Mouse (Mus musculus) forebrain, embryonic 11.5 days (tissue): ENCODE data around the gene Espl1. TPM values are rescaled to one million over a fixed set of nuclear protein-coding genes. Genes with fewer than 3 reads are reported as not detected.

Source experiments
- ATAC-seq: fragments of 200-750 bp; cut with Nextera tagmentation; replicated peaks from 2 replicates; pipeline ENCODE4 v1.8.0; 2017; ENCODE audit warnings: moderate TSS enrichment; ENCODE audit not compliant: low FRiP score
- DNase-seq: peaks from one replicate; pipeline ENCODE4 v3.0.0-alpha.2; 2017; ENCODE audit warnings: low spot score
- H3K27ac ChIP-seq: fragments of 300-500 bp; sonication (generic); 2 replicates; pipeline ENCODE4 v1.5.1; 2014; ENCODE audit warnings: low read depth, low read length
- H3K27me3 ChIP-seq: fragments of 300-500 bp; sonication (generic); 2 replicates; pipeline ENCODE4 v1.6.1; 2014; ENCODE audit warnings: mild to moderate bottlenecking, low read length, mixed read lengths; ENCODE audit not compliant: control insufficient read depth, insufficient read depth
- H3K36me3 ChIP-seq: fragments of 300-500 bp; sonication (generic); 2 replicates; pipeline ENCODE4 v1.6.1; 2014; ENCODE audit warnings: mild to moderate bottlenecking, low read length, moderate library complexity, mixed read lengths; ENCODE audit not compliant: control insufficient read depth, insufficient read depth
- H3K4me1 ChIP-seq: fragments of 300-500 bp; sonication (generic); replicated peaks from 2 replicates; pipeline ENCODE4 v1.6.1; 2014; ENCODE audit warnings: low read length, mixed read lengths; ENCODE audit not compliant: control insufficient read depth, insufficient read depth
- H3K4me2 ChIP-seq: fragments of 300-500 bp; sonication (generic); 2 replicates; pipeline ENCODE4 v1.6.1; 2014; ENCODE audit warnings: low read depth, mild to moderate bottlenecking, low read length, moderate library complexity, mixed read lengths; ENCODE audit not compliant: severe bottlenecking
- H3K4me3 ChIP-seq: fragments of 300-500 bp; sonication (generic); 2 replicates; pipeline ENCODE4 v1.5.1; 2014; ENCODE audit warnings: low read depth, low read length
- H3K9ac ChIP-seq: fragments of 300-500 bp; sonication (generic); 2 replicates; pipeline ENCODE4 v1.6.1; 2014; ENCODE audit warnings: low read length
- H3K9me3 ChIP-seq: fragments of 300-500 bp; sonication (generic); 2 replicates; pipeline ENCODE4 v1.6.1; 2016; ENCODE audit warnings: low read length, mixed read lengths; ENCODE audit not compliant: control insufficient read depth
- WGBS: fragments of 180-500 bp; shearing (Covaris S2); extraction: QIAGEN DNeasy Blood & Tissue Kit; methylation state at CpG from one replicate; pipeline ENCODE4 v1.1.7; 2014; 5-methylcytosine and 5-hydroxymethylcytosine counted together
- polyA plus RNA-seq: library from polyadenylated mRNA; unstranded; fragments of >200 nt; fragmentation: Nextera tagmentation; extraction: Ambion mirVana; gene quantifications from 2 replicates; pipeline ENCODE4 v1.2.1, GENCODE M21; 2014

Espl1 gene
- 58.3 and 60.3 TPM in 2 replicates for polyA plus RNA-seq

DNA sequence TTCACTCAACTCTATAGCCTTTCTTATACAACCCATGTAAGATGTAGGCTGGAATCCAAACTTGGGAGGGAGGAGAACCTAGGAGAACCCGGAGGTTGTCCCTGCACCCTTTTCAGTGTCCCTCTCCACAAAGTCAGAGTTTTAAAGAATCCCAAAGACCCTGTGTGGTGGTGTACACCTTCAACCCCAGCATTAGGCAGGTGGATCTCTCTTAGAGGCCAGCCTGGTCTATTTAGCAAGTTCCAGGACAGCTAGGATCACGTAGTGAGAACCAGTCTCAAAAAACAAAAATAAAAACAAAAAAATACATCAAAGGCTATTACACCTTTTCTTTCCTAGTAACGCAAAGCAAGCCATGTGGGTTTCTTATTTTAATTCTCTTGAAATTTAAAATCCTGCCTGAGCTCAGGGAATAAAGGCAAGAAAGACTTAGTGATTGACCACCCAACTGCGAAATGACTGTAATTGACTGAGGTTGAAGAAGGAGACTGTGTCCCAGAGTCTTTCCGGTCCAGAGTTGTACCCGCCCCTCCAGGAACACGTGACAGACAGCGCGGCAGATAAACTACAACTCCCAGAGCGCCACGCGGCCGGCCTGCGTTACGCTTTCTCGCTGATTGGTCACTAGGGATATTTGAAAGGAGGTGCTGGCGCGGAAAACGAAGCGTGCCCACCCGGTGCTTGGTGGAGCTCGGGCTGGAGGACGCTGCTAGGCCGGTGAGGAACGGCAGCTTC, at the start of gene Espl1:
Gene Espl1, plus strand, starts transcription at position 634 of the 735 bp plus-strand sequence.
- Histone ChIP-seq H3K27ac (0 out of 2 replicates have a peak within 1 kb of the TSS, but pooled peaks have one; percentile 18), H3K9me3 (no peaks in the 10 kb centered on the region), H3K27me3 (no peaks in the 10 kb centered on the region), H3K9ac (peak within 1 kb of the TSS; percentile 69), H3K4me2 (peak within 1 kb of the TSS; percentile 78), H3K4me3 (peak within 1 kb of the TSS; percentile 83), H3K4me1 (peaks cover 5% of the 10 kb centered on the region; the same call in 1 of the 2 replicates), H3K36me3 (peaks cover 13% of the 10 kb centered on the region; the same call in 1 of the 2 replicates)
- peak; percentile 98 for ATAC-seq
- peak; percentile 97 for DNase-seq
- 7% methylated on average over 25 of the region's 25 CpGs for WGBS

DNA sequence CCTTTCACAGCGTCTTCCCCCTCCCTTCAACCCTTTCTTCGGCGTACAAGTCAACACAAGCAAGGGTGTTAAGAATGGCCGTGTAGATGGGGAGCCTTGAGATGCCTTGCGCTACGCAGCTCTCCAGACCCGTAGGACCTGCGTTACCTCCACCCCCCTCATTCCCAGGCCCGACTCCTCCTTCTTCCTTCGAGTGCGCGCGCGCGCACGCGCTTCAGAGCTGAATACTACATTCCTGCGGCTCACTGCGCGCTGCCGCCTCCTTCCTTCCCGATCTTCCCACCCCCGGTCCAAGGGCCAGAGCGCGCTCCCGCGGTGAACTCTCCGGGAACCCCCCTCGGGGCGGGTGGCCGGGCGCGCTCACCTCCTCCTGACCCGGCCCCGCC, 49.2 kb upstream of the Espl1 start:
- Histone ChIP-seq H3K9me3 (no peaks in the 10 kb centered on the region), H3K4me2 (peak overlapping the region; percentile 78), H3K4me1 (peaks cover 36% of the 10 kb centered on the region), H3K27me3 (peaks cover 43% of the 10 kb centered on the region), H3K27ac (peak overlapping the region; percentile 33; the same call in 1 of the 2 replicates), H3K36me3 (no peaks in the 10 kb centered on the region), H3K9ac (peak overlapping the region; percentile 45), H3K4me3 (peak overlapping the region; percentile 54)
- under 1% methylated on average over 35 of the region's 35 CpGs for WGBS
- DNase-seq (peak; percentile 93), ATAC-seq (peak; percentile 66)

DNA sequence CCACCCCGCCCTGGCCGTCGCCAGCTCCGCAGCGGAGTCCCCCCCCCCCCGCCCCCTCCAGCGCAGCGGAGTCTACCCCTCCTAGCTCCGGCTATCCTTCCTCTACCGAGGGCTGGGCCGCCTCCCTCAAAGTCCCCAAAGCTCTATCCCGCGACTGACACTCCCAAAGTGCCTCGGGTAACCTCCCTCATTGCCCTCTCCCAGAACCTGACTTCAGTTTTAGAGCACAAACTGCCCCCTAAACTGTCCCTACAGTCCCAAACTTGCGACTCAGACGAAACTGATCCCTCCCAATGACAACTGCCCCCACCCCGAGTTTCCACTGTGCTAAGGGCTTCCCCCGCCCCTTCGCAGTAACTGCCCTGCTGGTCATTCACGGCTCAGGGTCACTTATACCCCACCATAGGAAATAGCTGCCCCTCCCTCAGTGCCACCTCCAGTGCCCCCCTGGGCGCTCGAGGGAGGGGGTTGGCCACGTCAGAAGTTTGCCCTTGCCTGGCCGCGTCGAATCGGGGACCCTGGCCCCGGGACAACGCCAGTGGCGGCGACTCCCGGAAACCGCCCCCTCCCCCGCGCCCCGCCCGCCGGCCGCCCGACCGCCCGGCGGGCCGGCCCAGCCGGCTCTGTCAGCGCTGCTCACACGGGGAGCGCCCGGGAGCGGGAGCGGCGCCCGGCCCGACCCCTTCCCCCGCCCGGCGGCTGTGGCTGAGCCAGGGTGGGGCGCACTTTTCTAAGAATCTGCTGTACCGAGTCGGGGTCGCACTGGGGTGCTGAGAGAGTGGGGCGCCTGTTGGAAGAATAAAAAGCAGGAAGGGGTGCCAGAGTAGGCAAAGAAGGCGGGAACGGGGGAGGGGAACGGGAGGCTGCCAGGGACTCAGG, 48.6 kb upstream of the Espl1 start:
- WGBS, result under 1% methylated on average over 62 of the region's 65 CpGs
- Histone ChIP-seq H3K4me2 (peak overlapping the region; percentile 78), H3K36me3 (no peaks in the 10 kb centered on the region), H3K4me1 (peaks cover 36% of the 10 kb centered on the region), H3K27ac (peak overlapping the region; percentile 33), H3K27me3 (peaks cover 43% of the 10 kb centered on the region), H3K4me3 (peak overlapping the region; percentile 54), H3K9me3 (no peaks in the 10 kb centered on the region), H3K9ac (peak overlapping the region; percentile 45)
- ATAC-seq, result peak; percentile 47
- peak; percentile 82 for DNase-seq

DNA sequence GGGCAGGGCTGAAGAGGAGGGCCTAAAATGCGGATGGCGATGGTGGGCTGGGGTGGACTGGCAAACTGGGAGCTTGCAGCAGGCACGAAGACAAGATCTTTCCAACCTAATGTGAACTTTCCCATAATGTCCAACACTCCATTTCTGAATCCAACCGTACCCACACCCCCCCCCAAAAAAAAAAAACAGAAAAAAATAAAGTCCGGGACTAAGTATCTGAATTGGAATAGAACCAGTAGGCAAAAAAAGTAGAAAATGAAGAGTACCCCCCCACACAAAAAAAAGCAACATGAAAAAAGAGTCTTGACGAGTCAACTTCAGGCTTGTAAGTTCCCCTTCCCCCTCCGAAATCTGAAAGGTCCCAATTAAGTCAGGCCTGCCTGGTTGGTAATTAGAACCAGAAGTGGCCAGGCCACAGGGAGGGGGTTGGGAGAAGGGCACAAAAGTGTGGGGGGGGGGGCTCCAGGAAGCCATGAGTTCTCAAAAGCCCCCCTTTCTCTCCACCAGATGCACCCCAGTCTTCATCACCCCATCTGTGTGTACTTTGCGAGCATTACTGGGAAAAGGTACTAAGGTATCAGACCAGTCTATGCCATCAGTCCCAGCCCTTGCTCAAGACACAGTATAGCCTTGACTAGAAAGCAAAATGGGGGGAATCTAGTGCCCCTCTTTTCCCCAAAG, 47.8 kb upstream of the Espl1 start:
- no peak for DNase-seq
- Histone ChIP-seq H3K9ac (peak overlapping the region; percentile 45; the same call in 1 of the 2 replicates), H3K36me3 (no peaks in the 10 kb centered on the region), H3K27ac (peak overlapping the region; percentile 33), H3K4me3 (peak overlapping the region; percentile 54), H3K4me1 (peaks cover 35% of the 10 kb centered on the region), H3K4me2 (peak overlapping the region; percentile 78), H3K9me3 (no peaks in the 10 kb centered on the region), H3K27me3 (peaks cover 41% of the 10 kb centered on the region)
- ATAC-seq, result no peak
- 3% methylated on average over 8 of the region's 8 CpGs for WGBS

DNA sequence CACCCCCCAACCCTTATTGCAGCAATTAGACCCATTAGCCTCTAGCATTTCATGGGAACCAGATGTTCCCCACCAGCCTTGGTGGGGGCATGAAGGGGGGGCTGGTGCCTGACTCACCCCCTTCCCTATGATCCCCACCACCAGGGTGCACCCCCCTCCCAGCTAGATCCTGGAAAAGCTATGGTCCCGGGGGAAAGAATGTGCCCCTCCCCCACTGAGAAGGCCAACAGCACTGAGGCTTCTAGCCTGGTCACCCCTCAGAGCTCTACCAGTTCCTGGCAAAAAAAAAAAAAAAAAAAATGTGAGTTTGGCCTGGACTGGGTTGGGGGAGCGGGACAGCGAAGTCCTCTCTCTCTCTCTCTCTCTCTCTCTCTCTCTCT, 47.3 kb upstream of the Espl1 start:
- Histone ChIP-seq H3K27ac (peak overlapping the region; percentile 21; the same call in 1 of the 2 replicates), H3K4me1 (peaks cover 30% of the 10 kb centered on the region), H3K27me3 (peaks cover 36% of the 10 kb centered on the region), H3K4me3 (no peak overlapping the region), H3K9ac (no peak overlapping the region), H3K9me3 (no peaks in the 10 kb centered on the region), H3K36me3 (no peaks in the 10 kb centered on the region), H3K4me2 (no peak overlapping the region; the same call in 1 of the 2 replicates)
- WGBS, result 0% methylated on average over 3 of the region's 3 CpGs
- DNase-seq (no peak), ATAC-seq (no peak)

DNA sequence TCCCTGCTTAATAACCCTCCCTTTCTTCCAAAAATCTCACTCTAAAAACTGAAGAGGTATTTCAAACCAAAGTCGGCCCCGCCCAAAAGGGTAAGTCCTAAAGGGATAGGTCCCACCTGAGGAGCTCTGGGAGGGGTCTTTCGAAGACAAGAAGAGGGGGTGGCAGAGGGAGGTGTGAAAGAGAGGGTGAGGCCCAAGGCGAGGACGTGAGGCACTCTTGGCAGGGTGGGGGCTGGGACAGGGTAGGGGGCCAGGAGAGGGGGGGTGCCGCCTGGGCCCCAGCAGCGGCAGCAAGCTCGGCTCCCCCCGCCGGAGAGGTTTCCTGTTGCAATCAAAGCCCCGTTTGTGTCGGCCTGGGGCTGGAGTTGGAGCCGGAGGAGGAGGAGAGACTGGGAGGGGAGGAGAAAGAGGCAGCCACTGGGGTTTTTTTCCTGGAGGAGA, 46.8 kb upstream of the Espl1 start:
- WGBS, result 1% methylated on average over 12 of the region's 13 CpGs
- Histone ChIP-seq H3K4me3 (0 out of 2 replicates have a peak overlapping the region, but pooled peaks have one; percentile 3), H3K27ac (peak overlapping the region; percentile 41; the same call in 1 of the 2 replicates), H3K4me2 (peak overlapping the region; percentile 32; the same call in 1 of the 2 replicates), H3K9me3 (no peaks in the 10 kb centered on the region), H3K4me1 (peaks cover 28% of the 10 kb centered on the region), H3K27me3 (peaks cover 31% of the 10 kb centered on the region), H3K9ac (peak overlapping the region; percentile 48), H3K36me3 (no peaks in the 10 kb centered on the region)
- DNase-seq (no peak), ATAC-seq (no peak)

DNA sequence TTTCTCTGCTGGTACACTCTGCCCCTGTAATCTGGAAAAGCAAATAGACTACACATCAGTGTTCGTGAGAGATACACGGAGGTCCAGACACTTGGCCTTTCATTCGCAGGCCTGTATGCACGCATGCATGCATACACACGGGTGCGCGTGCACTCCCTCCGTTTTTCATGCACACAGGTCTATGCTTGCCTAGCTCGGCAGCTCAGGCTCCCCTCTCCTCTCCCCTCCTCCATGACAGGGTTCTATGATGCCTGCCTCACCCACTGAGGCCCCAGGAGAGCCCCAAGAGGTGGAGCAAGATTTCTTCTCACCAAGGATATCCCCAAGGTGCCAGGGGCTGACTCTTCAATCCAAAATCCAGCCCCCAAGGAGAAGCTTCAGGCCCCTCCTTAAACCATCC, 46.1 kb upstream of the Espl1 start:
- Histone ChIP-seq H3K4me2 (no peak overlapping the region), H3K27me3 (peaks cover 25% of the 10 kb centered on the region), H3K9ac (no peak overlapping the region; the same call in 1 of the 2 replicates), H3K9me3 (no peaks in the 10 kb centered on the region), H3K27ac (peak overlapping the region; percentile 31; the same call in 1 of the 2 replicates), H3K36me3 (no peaks in the 10 kb centered on the region), H3K4me3 (no peak overlapping the region), H3K4me1 (peaks cover 28% of the 10 kb centered on the region)
- DNase-seq, result no peak
- 47% methylated on average over 9 of the region's 9 CpGs for WGBS
- no peak for ATAC-seq

DNA sequence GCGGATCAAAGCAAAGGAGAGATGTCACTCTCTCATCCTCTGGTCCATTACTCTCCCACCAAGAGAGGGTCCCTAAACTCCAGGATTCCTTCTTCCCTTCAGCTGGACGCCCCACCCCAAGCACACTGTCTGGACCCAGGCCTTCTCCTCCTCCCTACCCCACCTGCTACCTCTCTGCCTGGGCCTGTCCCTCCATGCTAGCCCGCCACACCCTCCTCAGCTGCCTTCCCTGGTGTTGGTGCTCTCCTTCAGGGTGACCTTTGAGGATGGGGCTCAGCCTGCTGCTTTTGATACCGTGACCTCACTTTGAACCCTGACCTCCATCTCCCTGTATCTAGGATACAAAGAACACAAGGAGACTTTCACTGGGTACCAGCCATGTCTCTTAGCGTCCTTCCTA, 45.5 kb upstream of the Espl1 start:
- no peak for ATAC-seq
- Histone ChIP-seq H3K4me2 (no peak overlapping the region), H3K9me3 (no peaks in the 10 kb centered on the region), H3K27ac (no peak overlapping the region), H3K9ac (no peak overlapping the region), H3K36me3 (no peaks in the 10 kb centered on the region), H3K4me3 (no peak overlapping the region), H3K27me3 (peaks cover 19% of the 10 kb centered on the region), H3K4me1 (peaks cover 26% of the 10 kb centered on the region)
- DNase-seq, result no peak
- WGBS, result 49% methylated on average over 5 of the region's 5 CpGs
